Comparison of ENCODE assay signal across 14 mouse cellular contexts in the genomic region with DNA sequence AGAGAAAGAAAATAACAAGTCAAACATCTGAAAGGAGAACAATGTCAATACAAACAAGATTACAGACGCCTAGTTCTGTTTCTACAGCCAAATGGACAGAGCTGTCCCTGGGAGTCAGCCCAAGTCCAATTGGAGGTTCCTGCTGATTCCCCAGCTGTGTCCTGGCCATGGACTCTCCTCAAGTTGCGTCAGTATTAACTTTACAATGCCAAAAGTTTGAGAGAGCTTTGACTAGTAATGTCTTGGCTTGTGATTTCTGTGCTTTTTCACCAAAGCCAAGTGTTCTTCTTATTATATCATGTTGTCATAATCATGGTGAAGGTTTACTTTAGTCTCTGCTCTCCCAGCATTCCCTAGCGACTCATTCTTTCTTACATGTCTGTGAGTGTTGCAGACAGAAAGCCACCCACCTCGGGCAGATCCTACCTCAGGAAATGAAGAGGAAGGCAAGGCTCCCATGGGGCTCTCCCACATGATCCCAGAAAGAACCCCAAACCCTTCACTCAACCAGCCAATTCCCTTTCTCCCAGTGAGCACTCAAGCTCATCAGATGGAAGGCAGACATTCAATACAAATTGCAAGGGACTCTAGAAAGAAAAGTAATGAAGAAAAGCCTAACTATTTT.
DNase-seq lines count a peak whose midpoint lies in the region.
"Had no signal": no experiment of that assay in that cellular context is flagged by ENCODE, and none has a peak within 500 bp of the region (broad histone marks: within the 10 kb centered on the region; RNA-seq: fewer than 3 reads in every experiment).

No protein-coding gene starts in this region.

- DNase-seq in cerebellum, postnatal 25 days: peak; percentile 9
- DNase-seq in cerebellum, adult 18-20 months: no peak
- peak; percentile 48 for DNase-seq in urinary bladder, postnatal 14 days (ENCODE audit: low spot score)
- no peak for DNase-seq in urinary bladder, adult 2 months (ENCODE audit: low spot score)
- peak; percentile 62 for DNase-seq in heart, adult 8-10 months (ENCODE audit: low spot score)
- DNase-seq in skeletal muscle tissue, adult 2 months (ENCODE audit: low read depth, low spot score): peak; percentile 85
- DNase-seq in testis, postnatal 10 days (ENCODE audit: low spot score): no peak
- DNase-seq in frontal cortex, postnatal 10 days (ENCODE audit: low spot score in 2 of 2): no peak
- DNase-seq: cerebellum, adult 9-10 months; kidney, adult 11 months; kidney, postnatal 14 days; liver, postnatal 0 days; lung, postnatal 4 days; right cerebral cortex, postnatal 25 days had no signal

Comparison
In these comparisons a context has a peak if more than half of its experiments do, and no peak if none do; other contexts are left out.
1. DNase-seq: peak in cerebellum, postnatal 25 days (2 of 2), urinary bladder, postnatal 14 days (single experiment), heart, adult 8-10 months (single experiment) and skeletal muscle tissue, adult 2 months (single experiment); none in cerebellum, adult 18-20 months (0 of 2), urinary bladder, adult 2 months (single experiment), testis, postnatal 10 days (single experiment) and frontal cortex, postnatal 10 days (0 of 2).